Mouse (Mus musculus) midbrain, embryonic 12.5 days (tissue): Measurements from ENCODE around the gene Ccdc113. TPM values are rescaled to one million over a fixed set of nuclear protein-coding genes. Genes with fewer than 3 reads are reported as not detected.

ENCODE experiments used
- polyA plus RNA-seq: library from polyadenylated mRNA; unstranded; fragments of >200 nt; fragmentation: Nextera tagmentation; extraction: Ambion mirVana; gene quantifications from 2 replicates; pipeline ENCODE4 v1.2.1, GENCODE M21; 2016

Gene Ccdc113
- polyA plus RNA-seq, 1 experiment from 2014 or later: 0.18 TPM

Other genes with a start within 250 kb of the Ccdc113 start
- gene Cngb1, start 227.5 kb upstream of the Ccdc113 start, polyA plus RNA-seq: 0.05 and 0.13 TPM in 2 replicates
- gene Tepp, start 223.5 kb upstream of the Ccdc113 start, polyA plus RNA-seq: not detected in 2 replicates
- gene Zfp319, start 202.1 kb upstream of the Ccdc113 start, polyA plus RNA-seq: 19.1 and 20.6 TPM in 2 replicates
- 33.9 and 37.1 TPM in 2 replicates for gene Usb1, start 201.8 kb upstream of the Ccdc113 start, polyA plus RNA-seq
- 23.5 and 27.1 TPM in 2 replicates for gene Mmp15, start 181.8 kb upstream of the Ccdc113 start, polyA plus RNA-seq
- gene Cfap20, start 99.2 kb upstream of the Ccdc113 start, polyA plus RNA-seq: 128 and 130 TPM in 2 replicates
- gene Csnk2a2, start 44.0 kb upstream of the Ccdc113 start, polyA plus RNA-seq: 10.3 and 11.0 TPM in 2 replicates
- gene Prss54, start 42.3 kb downstream of the Ccdc113 start, polyA plus RNA-seq: not detected in 2 replicates
- gene Gins3, start 99.4 kb downstream of the Ccdc113 start, polyA plus RNA-seq: 20.2 and 21.9 TPM in 2 replicates
- gene Ndrg4, start 142.9 kb downstream of the Ccdc113 start, polyA plus RNA-seq: 75.2 and 77.7 TPM in 2 replicates
- 21.0 and 26.3 TPM in 2 replicates for gene Setd6, start 181.8 kb downstream of the Ccdc113 start, polyA plus RNA-seq